Mouse (Mus musculus) lung, embryonic 16.5 days (tissue): ENCODE measurements around the gene Gm20431. TPM values are rescaled to one million over a fixed set of nuclear protein-coding genes. Genes with fewer than 3 reads are reported as not detected.

Experiments
- ATAC-seq: fragments of 200-750 bp; cut with Nextera tagmentation; 2 replicates; pipeline ENCODE4 v1.8.0; 2017; ENCODE audit warnings: low read depth, mild to moderate bottlenecking, moderate library complexity
- H3K27ac ChIP-seq: fragments of 300-500 bp; sonication (generic); 2 replicates; pipeline ENCODE4 v1.5.1; 2014; ENCODE audit warnings: mild to moderate bottlenecking, control low read depth, low read length
- H3K27me3 ChIP-seq: fragments of 300-500 bp; sonication (generic); 2 replicates; pipeline ENCODE4 v1.6.1; 2014; ENCODE audit warnings: low read depth, low read length, mixed read lengths; ENCODE audit not compliant: control insufficient read depth, insufficient read depth
- H3K36me3 ChIP-seq: fragments of 300-500 bp; sonication (generic); 2 replicates; pipeline ENCODE4 v1.6.1; 2014; ENCODE audit warnings: low read length; ENCODE audit not compliant: control insufficient read depth, insufficient read depth
- H3K4me1 ChIP-seq: fragments of 300-500 bp; sonication (generic); replicated peaks from 2 replicates; pipeline ENCODE4 v1.6.1; 2014; ENCODE audit warnings: low read length, mixed read lengths; ENCODE audit not compliant: control insufficient read depth, insufficient read depth
- H3K4me2 ChIP-seq: fragments of 300-500 bp; sonication (generic); 2 replicates; pipeline ENCODE4 v1.6.1; 2014; ENCODE audit warnings: low read depth, low read length, control low read depth
- H3K4me3 ChIP-seq: fragments of 300-500 bp; sonication (generic); 2 replicates; pipeline ENCODE4 v1.5.1; 2014; ENCODE audit warnings: mild to moderate bottlenecking, low read length, control low read depth
- H3K9ac ChIP-seq: fragments of 300-500 bp; sonication (generic); 2 replicates; pipeline ENCODE4 v1.6.1; 2014; ENCODE audit warnings: low read length, control low read depth
- H3K9me3 ChIP-seq: fragments of 300-500 bp; sonication (generic); 2 replicates; pipeline ENCODE4 v1.6.1; 2016; ENCODE audit warnings: low read length; ENCODE audit not compliant: control insufficient read depth
- WGBS: fragments of 180-500 bp; shearing (Covaris S2); extraction: QIAGEN DNeasy Blood & Tissue Kit; methylation state at CpG from one replicate; pipeline ENCODE4 v1.1.7; 2014; 5-methylcytosine and 5-hydroxymethylcytosine counted together
- polyA plus RNA-seq: library from polyadenylated mRNA; unstranded; fragments of >200 nt; fragmentation: Nextera tagmentation; extraction: Ambion mirVana; gene quantifications from 2 replicates; pipeline ENCODE4 v1.2.1, GENCODE M21; 2015

Gene Gm20431
- 5.6 and 8.4 TPM in 2 replicates for polyA plus RNA-seq

- peaks cover 33% of the 10 kb centered on the region for H3K4me1 ChIP-seq
- H3K9ac ChIP-seq = peak within 1 kb of the TSS; percentile 92
- H3K9me3 ChIP-seq = no peaks in the 10 kb centered on the region
- H3K4me3 ChIP-seq = peak within 1 kb of the TSS; percentile 94
- ATAC-seq = peak; percentile 97
- H3K27ac ChIP-seq = peak within 1 kb of the TSS; percentile 68
- peak within 1 kb of the TSS; percentile 96 for H3K4me2 ChIP-seq
- no peaks in the 10 kb centered on the region for H3K27me3 ChIP-seq
- no peaks in the 10 kb centered on the region for H3K36me3 ChIP-seq
- under 1% methylated on average over 84 of the region's 110 CpGs for WGBS
Measured at GRCm38 (mm10) chr2:167661270-167662203, at the start of gene Gm20431. Gene Gm20431, minus strand, starts transcription at chr2:167661496.

GRCm38 (mm10) chr2:167710574-167710973, 49.3 kb upstream of the Gm20431 start:
- ATAC-seq = no peak
- no peaks in the 10 kb centered on the region for H3K36me3 ChIP-seq
- WGBS = 47% methylated on average over 6 of the region's 6 CpGs
- H3K4me2 ChIP-seq = no peak overlapping the region
- H3K27ac ChIP-seq = no peak overlapping the region
- H3K27me3 ChIP-seq = no peaks in the 10 kb centered on the region
- no peaks in the 10 kb centered on the region for H3K9me3 ChIP-seq
- peaks cover 4% of the 10 kb centered on the region; the same call in 1 of the 2 replicates for H3K4me1 ChIP-seq
- H3K4me3 ChIP-seq = no peak overlapping the region
- H3K9ac ChIP-seq = no peak overlapping the region

DNA sequence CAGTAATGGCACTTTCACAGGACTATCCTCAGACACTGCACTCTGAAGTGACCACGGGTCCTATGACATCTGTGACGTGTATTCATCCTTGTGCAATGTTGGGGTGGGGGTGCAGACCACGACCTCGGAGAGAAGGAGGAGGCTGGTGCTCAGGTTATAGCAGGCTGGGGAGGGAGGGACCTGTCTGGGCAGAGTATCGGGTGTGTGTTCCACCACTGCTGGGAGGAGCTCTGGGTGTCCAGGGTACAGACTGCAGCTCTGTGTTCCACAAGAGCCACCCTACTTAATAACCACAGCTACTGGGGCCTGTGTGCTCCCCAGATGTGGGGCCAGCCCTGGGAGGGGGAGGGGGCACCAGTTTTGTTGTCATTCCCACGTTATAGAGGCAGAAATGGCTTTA, 48.7 kb upstream of the Gm20431 start:
- ATAC-seq = no peak
- H3K36me3 ChIP-seq = no peaks in the 10 kb centered on the region
- 0 out of 2 replicates have a peak overlapping the region, but pooled peaks have one; percentile 24 for H3K9ac ChIP-seq
- no peaks in the 10 kb centered on the region for H3K9me3 ChIP-seq
- H3K4me3 ChIP-seq = no peak overlapping the region
- peaks cover 4% of the 10 kb centered on the region; the same call in 1 of the 2 replicates for H3K4me1 ChIP-seq
- no peak overlapping the region for H3K4me2 ChIP-seq
- 53% methylated on average over 6 of the region's 6 CpGs for WGBS
- H3K27me3 ChIP-seq = no peaks in the 10 kb centered on the region
- H3K27ac ChIP-seq = no peak overlapping the region

DNA sequence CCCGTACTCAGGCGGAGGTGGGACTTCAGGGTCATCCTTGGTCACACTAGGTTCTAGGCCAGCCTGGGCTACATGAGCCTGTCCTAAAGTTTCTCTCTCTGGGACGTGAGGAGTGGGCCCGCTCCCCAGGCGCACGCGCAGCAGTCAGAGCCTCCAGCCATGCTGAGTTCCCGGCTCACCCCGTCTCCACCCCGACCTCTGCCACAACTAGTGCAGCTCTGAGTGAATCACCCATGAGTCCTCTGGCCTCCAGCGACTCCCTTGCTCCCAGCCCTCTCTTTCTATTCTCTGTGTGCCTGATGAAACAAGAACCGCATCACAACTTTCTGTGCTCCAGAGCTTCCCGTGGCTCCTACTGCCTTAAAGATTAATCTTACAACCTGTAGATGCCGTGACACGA, 47.1 kb upstream of the Gm20431 start:
- no peak overlapping the region for H3K27ac ChIP-seq

GRCm38 (mm10) chr2:167706183-167706939, 45.1 kb upstream of the Gm20431 start:
- Histone ChIP-seq H3K27me3 (no peaks in the 10 kb centered on the region), H3K4me3 (no peak overlapping the region), H3K4me2 (no peak overlapping the region), H3K4me1 (0 out of 2 replicates have a peak, but pooled peaks cover 2% of the 10 kb centered on the region), H3K9ac (no peak overlapping the region), H3K36me3 (no peaks in the 10 kb centered on the region), H3K9me3 (no peaks in the 10 kb centered on the region), H3K27ac (0 out of 2 replicates have a peak overlapping the region, but pooled peaks have one; percentile 4)
- WGBS = 60% methylated on average over 11 of the region's 11 CpGs
- ATAC-seq = peak; percentile 61

More for the DNA sequence above, 47.1 kb upstream of the Gm20431 start:
- no peaks in the 10 kb centered on the region for H3K36me3 ChIP-seq
- 53% methylated on average over 15 of the region's 15 CpGs for whole genome bisulfite sequencing
- no peak for ATAC-seq
- H3K9ac ChIP-seq = no peak overlapping the region
- no peak overlapping the region for H3K4me3 ChIP-seq
- H3K9me3 ChIP-seq = no peaks in the 10 kb centered on the region
- H3K4me1 ChIP-seq = peaks cover 2% of the 10 kb centered on the region; the same call in 1 of the 2 replicates
- H3K27me3 ChIP-seq = no peaks in the 10 kb centered on the region
- no peak overlapping the region for H3K4me2 ChIP-seq

DNA sequence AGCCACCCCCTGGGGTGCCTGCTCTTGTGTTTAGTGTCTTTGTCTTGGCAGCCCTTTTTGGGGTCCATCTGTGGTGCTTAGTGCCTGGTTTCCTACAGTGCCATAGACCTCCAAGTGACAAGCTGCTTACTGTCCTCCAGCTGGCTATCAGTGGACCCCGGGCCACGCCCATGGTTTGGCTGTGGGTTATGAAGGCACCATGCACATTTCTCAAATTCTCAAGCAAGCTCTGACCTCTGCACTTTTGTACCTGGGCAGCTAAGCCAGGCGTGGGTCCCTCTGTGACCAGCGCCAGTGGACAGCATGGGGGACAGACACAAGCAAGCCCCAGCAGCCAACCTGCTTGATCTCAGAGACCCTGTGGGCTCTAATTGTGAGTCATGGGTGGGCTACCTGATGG, 43.1 kb upstream of the Gm20431 start:
- no peak for ATAC-seq
- Histone ChIP-seq H3K36me3 (no peaks in the 10 kb centered on the region), H3K4me2 (no peak overlapping the region), H3K9me3 (no peaks in the 10 kb centered on the region), H3K27me3 (no peaks in the 10 kb centered on the region), H3K4me1 (0 out of 2 replicates have a peak, but pooled peaks cover 2% of the 10 kb centered on the region), H3K27ac (no peak overlapping the region), H3K4me3 (no peak overlapping the region), H3K9ac (no peak overlapping the region)
- WGBS = 84% methylated on average over 4 of the region's 4 CpGs

- Histone ChIP-seq H3K27ac (no peak overlapping the region), H3K4me1 (peaks cover 10% of the 10 kb centered on the region; the same call in 1 of the 2 replicates), H3K36me3 (no peaks in the 10 kb centered on the region), H3K9ac (no peak overlapping the region), H3K4me2 (no peak overlapping the region), H3K4me3 (no peak overlapping the region), H3K9me3 (no peaks in the 10 kb centered on the region), H3K27me3 (no peaks in the 10 kb centered on the region)
- WGBS = 68% methylated on average over 6 of the region's 6 CpGs
- no peak for ATAC-seq
Measured at GRCm38 (mm10) chr2:167702126-167702525, 40.8 kb upstream of the Gm20431 start.

DNA sequence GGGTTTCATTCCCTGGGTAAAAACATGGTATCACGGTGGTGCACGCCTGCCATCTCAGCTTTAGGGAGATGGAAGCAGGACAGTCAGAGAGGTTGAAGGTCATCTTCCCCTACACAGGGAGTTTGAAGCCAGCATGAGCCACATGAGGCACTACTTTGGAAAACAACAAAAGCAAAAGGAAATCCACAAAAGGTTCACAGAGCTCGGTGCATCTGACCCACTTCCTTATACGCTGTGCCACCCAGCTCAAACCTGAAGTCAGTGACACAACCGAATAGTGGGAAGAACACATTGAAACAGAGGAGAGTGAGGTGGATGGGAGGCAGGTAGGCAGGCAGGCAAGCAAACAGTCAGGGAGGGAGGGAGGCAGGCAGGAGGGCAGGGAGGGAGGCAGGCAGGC, 40.2 kb upstream of the Gm20431 start:
- Histone ChIP-seq H3K4me2 (no peak overlapping the region), H3K27me3 (no peaks in the 10 kb centered on the region), H3K4me3 (no peak overlapping the region), H3K4me1 (peaks cover 10% of the 10 kb centered on the region; the same call in 1 of the 2 replicates), H3K9me3 (no peaks in the 10 kb centered on the region), H3K27ac (no peak overlapping the region), H3K36me3 (no peaks in the 10 kb centered on the region), H3K9ac (no peak overlapping the region)
- ATAC-seq = no peak
- 75% methylated on average over 5 of the region's 5 CpGs for WGBS

DNA sequence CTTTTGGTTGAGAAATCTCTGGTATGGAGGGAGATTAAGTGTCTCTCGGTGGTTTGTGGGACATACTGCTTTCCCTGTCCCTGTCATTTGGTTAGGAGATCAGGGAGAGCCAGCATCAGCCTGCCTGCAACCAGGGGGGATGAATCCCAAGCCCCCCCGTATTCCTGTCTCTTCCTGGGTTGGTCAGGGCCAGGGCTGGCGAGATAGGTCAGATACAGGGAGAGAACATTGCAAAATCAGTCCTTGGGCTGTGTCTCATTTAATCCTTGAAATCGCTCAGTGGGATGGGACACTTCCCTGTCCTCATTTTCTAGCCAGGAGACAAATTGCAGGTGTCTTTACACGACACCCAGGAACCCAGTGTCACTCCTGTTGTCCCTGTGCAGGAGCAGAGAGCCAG, 38.7 kb upstream of the Gm20431 start:
- peaks cover 5% of the 10 kb centered on the region for H3K36me3 ChIP-seq
- H3K4me2 ChIP-seq = no peak overlapping the region
- H3K27me3 ChIP-seq = no peaks in the 10 kb centered on the region
- ATAC-seq = no peak
- no peak overlapping the region for H3K9ac ChIP-seq
- no peak overlapping the region for H3K27ac ChIP-seq
- no peak overlapping the region for H3K4me3 ChIP-seq
- WGBS = 66% methylated on average over 5 of the region's 5 CpGs
- peaks cover 10% of the 10 kb centered on the region; the same call in 1 of the 2 replicates for H3K4me1 ChIP-seq
- no peaks in the 10 kb centered on the region for H3K9me3 ChIP-seq
